Mouse (Mus musculus): Measurements from ENCODE around the gene Parp3.

DNA sequence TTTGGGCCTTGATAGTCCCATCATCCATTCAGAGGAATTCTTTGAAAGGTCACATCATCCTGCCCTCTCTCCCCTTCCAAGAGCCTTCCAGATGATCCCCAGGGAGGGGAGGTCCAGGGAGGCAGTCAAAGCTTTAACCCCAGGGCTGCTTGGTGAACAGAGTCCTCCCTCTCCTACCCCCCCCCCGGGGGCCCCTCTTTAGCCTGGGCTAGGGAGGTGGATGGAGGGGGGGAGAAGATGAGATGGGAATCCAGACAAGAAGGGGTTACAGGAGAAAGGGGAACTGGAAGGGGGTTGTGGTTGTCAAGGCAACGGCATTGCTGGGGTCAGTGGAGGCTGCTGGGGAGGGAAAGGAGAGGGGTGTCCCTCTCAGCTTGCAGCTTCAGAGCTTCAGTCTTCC, 56.1 kb downstream of the Parp3 start:
- TF ChIP-seq CTCF (IDR thresholded peaks at IDR 0.05) = no peak
- TF ChIP-seq POLR2A (IDR thresholded peaks at IDR 0.05; ENCODE audit: insufficient read depth, low read depth, low read length) = no peak
- TF ChIP-seq EP300 (IDR thresholded peaks at IDR 0.05; ENCODE audit: insufficient read depth, low read depth, low read length) = no peak

All from heart, adult 2 months (tissue).